ENCODE assay signal across 18 mouse cellular contexts in the genomic region with DNA sequence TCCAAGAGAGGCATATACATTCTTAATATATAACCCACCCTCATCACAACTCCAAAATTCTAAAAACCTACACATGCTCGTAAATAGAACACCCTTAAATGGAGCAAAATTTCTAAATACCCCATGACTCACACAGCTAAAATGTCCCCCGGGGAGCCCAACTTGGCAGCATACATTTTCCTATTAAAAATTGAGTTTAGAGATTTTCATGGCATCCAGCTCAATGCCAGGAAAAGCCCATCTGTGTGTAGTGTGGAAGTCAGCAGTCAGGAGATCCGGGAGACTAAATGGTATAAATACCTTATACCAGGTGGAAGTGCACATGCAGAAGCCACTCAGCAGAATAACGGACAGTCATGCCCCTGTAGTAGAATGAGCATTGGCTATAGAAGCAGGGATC.
DNase-seq lines count a peak whose midpoint lies in the region; ATAC-seq and TF ChIP-seq lines count a peak whose summit lies in the region.
"Had no signal": no experiment of that assay in that cellular context is flagged by ENCODE, and none has a peak within 500 bp of the region (broad histone marks: within the 10 kb centered on the region; RNA-seq: fewer than 3 reads in every experiment).

No protein-coding gene starts in this region.

- in situ Hi-C loops in Patski (cut with MboI; ENCODE audit: low pct_unique_long_range_greater_than_20kb) = loop anchor here (5.0 kb wide), 1 partner anchor 145 kb away; no protein-coding TSS in a partner anchor

- peak; percentile 3 for ATAC-seq in Patski
- no peak for ATAC-seq in intestine, embryonic 15.5 days
- ATAC-seq: activated CD4-positive, CD25-positive, alpha-beta regulatory T cell, adult 4 months; forebrain, embryonic 16.5 days; hindbrain, postnatal 0 days; liver, postnatal 0 days had no signal

- TF ChIP-seq POLR2A in myocyte (IDR thresholded peaks at IDR 0.05; ENCODE audit: insufficient read length, low read depth) = no peak

- H3K36me3 ChIP-seq in C2C12 (ENCODE audit: control insufficient read depth, insufficient read depth) (no peaks in the 10 kb centered on the region), myocyte (ENCODE audit: control insufficient read depth, insufficient read depth) (no peaks in the 10 kb centered on the region)
- no peaks in the 10 kb centered on the region for H3K36me3 ChIP-seq in intestine, embryonic 15.5 days
- H3K36me3 ChIP-seq: heart, embryonic 13.5 days; neural tube, embryonic 15.5 days had no signal

- H3K79me3 ChIP-seq in C2C12 (ENCODE audit: low read depth) = no peaks in the 10 kb centered on the region

- H3K4me3 ChIP-seq in C2C12 (ENCODE audit: insufficient read depth, poor library complexity, severe bottlenecking) (no peak overlapping the region), myocyte (no peak overlapping the region)
- no peak overlapping the region for H3K4me3 ChIP-seq in intestine, embryonic 15.5 days (replicated peaks)
- H3K4me3 ChIP-seq: heart, embryonic 13.5 days; layer of hippocampus, adult 2 months; neural tube, embryonic 15.5 days had no signal

- DNase-seq in layer of hippocampus, adult 11-12 months (ENCODE audit: low spot score) = peak; percentile 12
- no peak for DNase-seq in layer of hippocampus, adult 8-10 months (ENCODE audit: low spot score in 2 of 2)
- DNase-seq in Patski (ENCODE audit: low read depth, low spot score) = peak; percentile 27
- no peak for DNase-seq in spleen, postnatal 4 days (ENCODE audit: low spot score in 2 of 2)
- DNase-seq: heart, postnatal 4 days; kidney, adult 8-10 months; liver, postnatal 0 days; lung, postnatal 4 days had no signal

- no peak overlapping the region for H3K9ac ChIP-seq in intestine, embryonic 15.5 days
- H3K9ac ChIP-seq: heart, embryonic 13.5 days; liver, postnatal 0 days; neural tube, embryonic 15.5 days had no signal

- no peaks in the 10 kb centered on the region for H3K4me1 ChIP-seq in intestine, embryonic 15.5 days (replicated peaks)
- H3K4me1 ChIP-seq: neural tube, embryonic 15.5 days had no signal

- peak overlapping the region; percentile 36 for H3K4me2 ChIP-seq in myocyte (ENCODE audit: low read depth)
- no peak overlapping the region for H3K4me2 ChIP-seq in intestine, embryonic 15.5 days (replicated peaks)
- H3K4me2 ChIP-seq: heart, embryonic 13.5 days; midbrain, embryonic 11.5 days; neural tube, embryonic 15.5 days had no signal

- CTCF ChIA-PET in Patski (lab: Charles Lee) = interaction anchor here (1.6 kb wide), 1 partner anchor 19 kb away, joined by 4 read pairs; no protein-coding TSS in a partner anchor

- H3ac ChIP-seq in C2C12 (ENCODE audit: control insufficient read depth, insufficient read length, low read depth) = no peak overlapping the region
- H3ac ChIP-seq in myocyte (ENCODE audit: control insufficient read depth, insufficient read length) = no peak overlapping the region

- H3K9me3 ChIP-seq in intestine, embryonic 15.5 days = no peaks in the 10 kb centered on the region
- H3K9me3 ChIP-seq: heart, embryonic 13.5 days; neural tube, embryonic 15.5 days had no signal

- TF ChIP-seq CTCF in C2C12 (IDR thresholded peaks at IDR 0.05; ENCODE audit: control insufficient read depth, insufficient read depth, insufficient read length) (no peak), Patski (IDR thresholded peaks at IDR 0.05) (no peak)

- H3K79me2 ChIP-seq in C2C12 (ENCODE audit: control insufficient read depth, insufficient read depth) = no peaks in the 10 kb centered on the region
- no peaks in the 10 kb centered on the region for H3K79me2 ChIP-seq in myocyte (ENCODE audit: control insufficient read depth, insufficient read depth)

- 72% methylated on average over 4 of the region's 4 CpGs for WGBS in intestine, embryonic 15.5 days

- H3K27me3 ChIP-seq in C2C12 (ENCODE audit: control insufficient read depth, insufficient read depth, insufficient read length) (peaks cover 10% of the 10 kb centered on the region), Patski (no peaks in the 10 kb centered on the region), myocyte (ENCODE audit: control insufficient read depth, insufficient read depth, insufficient read length) (no peaks in the 10 kb centered on the region)
- no peaks in the 10 kb centered on the region for H3K27me3 ChIP-seq in intestine, embryonic 15.5 days (replicated peaks)
- H3K27me3 ChIP-seq: heart, embryonic 13.5 days; neural tube, embryonic 15.5 days had no signal

- H3K27ac ChIP-seq in intestine, embryonic 15.5 days = no peak overlapping the region
- H3K27ac ChIP-seq: heart, embryonic 13.5 days; hindbrain, postnatal 0 days; layer of hippocampus, adult 2 months; neural tube, embryonic 15.5 days had no signal

- POLR2A ChIA-PET in Patski (lab: Charles Lee) = no interaction called here

TF ChIP-seq in C2C12, 6 proteins besides CTCF, POLR2A, EP300 and RAD21:
- TF ChIP-seq FOSL1 (IDR thresholded peaks at IDR 0.05; ENCODE audit: insufficient read depth, low read length, poor library complexity, severe bottlenecking) (peak; percentile 9), USF1 (IDR thresholded peaks at IDR 0.05; ENCODE audit: low read depth) (no peak)
TF ChIP-seq in C2C12: peak in this region for 1.

TF ChIP-seq in myocyte, 11 proteins besides CTCF, POLR2A, EP300 and RAD21:
- TF ChIP-seq REST (IDR thresholded peaks at IDR 0.05; ENCODE audit: insufficient read depth, insufficient read length) (no peak), TCF3 (IDR thresholded peaks at IDR 0.05; ENCODE audit: insufficient read length, low read depth) (no peak), MYOG (IDR thresholded peaks at IDR 0.05; ENCODE audit: control insufficient read depth in 1 of 3, insufficient read depth in 1 of 3, insufficient read length in 2 of 3, low read depth in 2 of 3) (no peak), POLR2AphosphoS2 (IDR thresholded peaks at IDR 0.05; ENCODE audit: insufficient read length, low read depth) (no peak), MYOD1 (IDR thresholded peaks at IDR 0.05; ENCODE audit: control insufficient read depth in 1 of 3, insufficient read length in 2 of 3, low read depth in 2 of 3) (no peak), USF1 (IDR thresholded peaks at IDR 0.05; ENCODE audit: low read depth) (no peak)

Comparison
In these comparisons a context has a peak if more than half of its experiments do, and no peak if none do; other contexts are left out.
1. DNase-seq: peak in layer of hippocampus, adult 11-12 months (single experiment) and Patski (single experiment); none in layer of hippocampus, adult 8-10 months (0 of 2) and spleen, postnatal 4 days (0 of 2).